Mouse (Mus musculus) limb, embryonic 14.5 days (tissue): ENCODE results near the gene Klhl33. TPM values are rescaled to one million over a fixed set of nuclear protein-coding genes. Genes with fewer than 3 reads are reported as not detected.
A peak's percentile ranks its signal among the peaks of the same experiment; 100 is the strongest.

Experiments used
- ATAC-seq: fragments of 200-750 bp; cut with Nextera tagmentation; 2 replicates; pipeline ENCODE4 v1.8.0; 2017; ENCODE audit warnings: low read depth, moderate number of reproducible peaks, moderate TSS enrichment; ENCODE audit not compliant: low FRiP score
- DNase-seq: peaks from one replicate; pipeline ENCODE4 v3.0.0-alpha.2; 2015; ENCODE audit warnings: low spot score
- H3K27ac ChIP-seq: fragments of 300-500 bp; sonication (generic); replicated peaks from 2 replicates; pipeline ENCODE4 v1.5.1; 2014; ENCODE audit warnings: low read depth, mild to moderate bottlenecking, low read length, moderate library complexity, mixed read lengths
- H3K27me3 ChIP-seq: fragments of 300-500 bp; sonication (generic); 2 replicates; pipeline ENCODE4 v1.6.1; 2014; ENCODE audit warnings: low read length, mixed read lengths; ENCODE audit not compliant: control insufficient read depth, insufficient read depth
- H3K36me3 ChIP-seq: fragments of 300-500 bp; sonication (generic); 2 replicates; pipeline ENCODE4 v1.6.1; 2014; ENCODE audit warnings: mild to moderate bottlenecking, low read length, moderate library complexity, mixed read lengths; ENCODE audit not compliant: control insufficient read depth, insufficient read depth
- H3K4me1 ChIP-seq: fragments of 300-500 bp; sonication (generic); 2 replicates; pipeline ENCODE4 v1.6.1; 2014; ENCODE audit warnings: antibody characterized with exemption, low read length, mixed read lengths; ENCODE audit not compliant: control insufficient read depth, insufficient read depth
- H3K4me2 ChIP-seq: fragments of 300-500 bp; sonication (generic); replicated peaks from 2 replicates; pipeline ENCODE4 v1.6.1; 2014; ENCODE audit warnings: low read depth, mild to moderate bottlenecking, low read length, moderate library complexity; ENCODE audit not compliant: severe bottlenecking
- H3K4me3 ChIP-seq: fragments of 300-500 bp; sonication (generic); replicated peaks from 2 replicates; pipeline ENCODE4 v1.5.1; 2014; ENCODE audit warnings: low read length
- H3K9ac ChIP-seq: fragments of 300-500 bp; sonication (generic); 2 replicates; pipeline ENCODE4 v1.6.1; 2014; ENCODE audit warnings: mild to moderate bottlenecking, low read depth, low read length, moderate library complexity; ENCODE audit not compliant: severe bottlenecking
- H3K9me3 ChIP-seq: fragments of 300-500 bp; sonication (generic); 2 replicates; pipeline ENCODE4 v1.6.1; 2016; ENCODE audit warnings: low read length; ENCODE audit not compliant: control insufficient read depth
- POLR2A ChIP-seq: fragments of 200-500 bp; IDR thresholded peaks from 2 replicates; pipeline ENCODE4 v1.8.0; 2012; ENCODE audit warnings: inconsistent platforms, mild to moderate bottlenecking, moderate library complexity, borderline replicate concordance; ENCODE audit not compliant: insufficient read depth, insufficient read length; ENCODE audit errors: extremely low read depth
- WGBS: fragments of 180-500 bp; shearing (Covaris S2); extraction: QIAGEN DNeasy Blood & Tissue Kit; methylation state at CpG from one replicate; pipeline ENCODE4 v1.1.7; 2014; 5-methylcytosine and 5-hydroxymethylcytosine counted together
- polyA plus RNA-seq, 2 experiments: library from polyadenylated mRNA; depleted of rRNA in 1 of 2; stranded (reverse) in 1 of 2; unstranded in 1 of 2; fragments of >200 nt; fragmentation: Nextera tagmentation in 1 of 2; extraction: Ambion mirVana in 1 of 2; gene quantifications; 2 replicates each; pipeline versions ENCODE4 v1.2.1 to v1.2.3; 2012 to 2014

The Klhl33 gene
- polyA plus RNA-seq, 2 experiments = 0.08 to 0.28 TPM

DNA sequence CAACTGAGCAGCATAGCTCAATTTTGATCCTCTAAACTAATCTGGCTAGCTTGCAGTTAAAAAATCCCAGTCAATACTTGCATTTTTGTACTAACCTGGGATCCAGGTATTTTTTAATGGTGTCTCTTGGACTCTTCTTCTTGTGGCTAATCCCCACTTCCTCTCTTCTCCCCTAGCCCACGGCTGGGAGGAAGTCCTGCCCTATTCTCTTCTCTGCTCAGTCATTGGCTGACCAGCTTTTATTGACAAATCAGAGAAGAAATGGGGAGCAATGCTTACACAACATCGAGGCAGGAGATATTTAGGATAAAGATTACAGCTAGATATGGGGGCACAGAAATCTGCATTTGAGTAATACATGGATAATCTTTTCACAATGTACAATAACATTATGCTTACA, 41.6 kb upstream of the Klhl33 start:
- ATAC-seq (no peak), DNase-seq (no peak)
- no peaks in the 10 kb centered on the region for H3K9me3 ChIP-seq
- H3K4me1 ChIP-seq = no peaks in the 10 kb centered on the region
- H3K36me3 ChIP-seq = no peaks in the 10 kb centered on the region
- H3K4me3 ChIP-seq = no peak overlapping the region
- no peak for TF ChIP-seq POLR2A
- no peak overlapping the region for H3K4me2 ChIP-seq
- no peaks in the 10 kb centered on the region for H3K27me3 ChIP-seq
- H3K27ac ChIP-seq = no peak overlapping the region
- WGBS = 41% methylated on average over 2 of the region's 2 CpGs
- no peak overlapping the region for H3K9ac ChIP-seq

DNA sequence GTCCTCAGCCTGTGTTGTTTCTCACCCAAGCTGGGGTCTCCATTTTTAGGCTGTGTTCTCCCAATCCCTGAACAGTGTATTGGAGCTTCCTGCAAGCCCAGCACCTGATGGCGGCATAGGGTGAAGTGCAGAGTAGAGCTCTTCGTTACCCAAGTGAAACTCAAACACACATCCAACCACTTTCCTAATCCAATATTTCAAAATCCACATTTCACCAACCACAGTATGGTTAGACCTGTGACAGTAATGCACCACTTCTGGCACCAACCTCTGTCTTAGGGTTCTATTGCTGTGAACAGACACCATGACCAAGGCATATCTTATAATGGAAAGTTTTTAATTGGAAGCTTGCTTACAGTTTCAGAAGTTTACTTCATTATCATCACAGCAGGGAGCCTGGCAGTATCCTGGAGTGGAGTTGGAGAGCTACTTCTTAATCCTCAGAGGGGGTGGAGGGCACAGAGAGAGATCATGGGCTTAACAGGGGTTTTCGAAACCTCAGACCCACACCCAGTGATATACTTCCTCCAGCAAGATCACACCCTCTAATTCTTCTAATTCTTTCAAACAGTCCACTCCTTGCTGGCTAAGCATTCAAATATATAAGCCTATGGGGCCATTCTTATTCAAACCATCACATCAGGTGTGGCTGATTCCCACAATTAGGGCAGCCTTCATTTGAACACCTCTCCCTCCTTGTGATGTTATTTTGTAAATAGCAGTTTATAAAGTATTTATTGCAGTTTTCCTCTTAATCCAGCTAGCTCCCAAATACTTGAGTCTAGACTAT, 41.0 kb upstream of the Klhl33 start:
- no peak for DNase-seq
- Histone ChIP-seq H3K36me3 (no peaks in the 10 kb centered on the region), H3K4me3 (no peak overlapping the region), H3K27ac (no peak overlapping the region), H3K4me2 (no peak overlapping the region), H3K9me3 (no peaks in the 10 kb centered on the region), H3K9ac (no peak overlapping the region), H3K27me3 (no peaks in the 10 kb centered on the region), H3K4me1 (no peaks in the 10 kb centered on the region)
- ATAC-seq = no peak
- TF ChIP-seq POLR2A = no peak
- 81% methylated on average over 3 of the region's 3 CpGs for WGBS

DNA sequence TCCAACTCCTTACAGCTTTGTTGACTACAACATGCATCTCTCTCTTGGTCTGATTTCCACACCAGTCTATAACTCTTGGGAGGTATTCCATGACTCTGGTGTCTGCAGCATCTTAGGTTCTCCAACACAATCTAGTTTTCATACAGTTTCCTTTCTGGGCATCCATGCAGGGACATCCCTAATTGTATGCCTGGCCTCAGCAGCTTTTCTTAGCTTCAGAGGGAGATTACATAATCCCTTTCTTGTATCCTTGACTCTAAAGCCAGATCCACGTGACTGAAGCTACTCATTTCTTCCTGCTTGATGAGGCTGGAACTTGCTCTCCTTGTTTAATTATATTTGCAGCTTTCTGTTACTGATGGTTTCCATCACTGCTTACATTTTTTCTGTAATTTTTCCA, 39.3 kb upstream of the Klhl33 start:
- WGBS = 68% methylated on average over 1 of the region's 1 CpGs
- H3K9ac ChIP-seq = no peak overlapping the region
- no peaks in the 10 kb centered on the region for H3K9me3 ChIP-seq
- ATAC-seq (no peak), DNase-seq (no peak)
- H3K27me3 ChIP-seq = no peaks in the 10 kb centered on the region
- H3K4me1 ChIP-seq = no peaks in the 10 kb centered on the region
- H3K27ac ChIP-seq = no peak overlapping the region
- no peak for TF ChIP-seq POLR2A
- H3K4me3 ChIP-seq = no peak overlapping the region
- H3K4me2 ChIP-seq = no peak overlapping the region
- H3K36me3 ChIP-seq = no peaks in the 10 kb centered on the region

DNA sequence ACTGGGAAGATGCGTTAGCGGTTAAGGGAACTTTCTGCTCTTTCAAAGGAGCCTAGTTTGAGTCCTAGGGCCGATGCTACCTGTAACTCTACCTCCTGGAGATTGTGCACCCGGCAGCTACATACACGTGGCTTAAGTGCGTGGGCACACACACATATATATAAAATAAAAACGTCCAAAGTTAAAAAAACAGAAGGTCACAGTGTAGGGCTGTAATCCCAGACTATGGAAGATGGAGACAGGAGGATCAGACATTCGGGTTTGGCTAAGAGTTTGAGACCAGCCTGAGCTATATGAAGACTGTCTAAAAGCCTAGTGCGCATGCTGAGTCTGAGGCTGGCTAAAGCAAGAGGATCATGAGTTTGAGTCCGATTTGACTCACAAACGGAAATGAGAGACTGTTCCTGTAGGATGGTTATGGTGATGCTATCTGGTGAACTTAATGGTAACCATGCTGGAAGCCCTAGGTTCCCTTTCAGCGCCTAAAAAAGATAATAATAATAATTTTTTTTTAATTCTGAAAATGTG, 34.2 kb upstream of the Klhl33 start:
- TF ChIP-seq POLR2A = no peak
- H3K4me2 ChIP-seq = peak overlapping the region; percentile 70
- no peaks in the 10 kb centered on the region for H3K27me3 ChIP-seq
- DNase-seq (no peak), ATAC-seq (no peak)
- H3K27ac ChIP-seq = peak overlapping the region; percentile 71
- H3K4me3 ChIP-seq = peak overlapping the region; percentile 98
- 0 out of 2 replicates have a peak, but pooled peaks cover 4% of the 10 kb centered on the region for H3K4me1 ChIP-seq
- WGBS = 14% methylated on average over 12 of the region's 12 CpGs
- peaks cover 30% of the 10 kb centered on the region for H3K36me3 ChIP-seq
- H3K9me3 ChIP-seq = no peaks in the 10 kb centered on the region
- peak overlapping the region; percentile 47 for H3K9ac ChIP-seq

DNA sequence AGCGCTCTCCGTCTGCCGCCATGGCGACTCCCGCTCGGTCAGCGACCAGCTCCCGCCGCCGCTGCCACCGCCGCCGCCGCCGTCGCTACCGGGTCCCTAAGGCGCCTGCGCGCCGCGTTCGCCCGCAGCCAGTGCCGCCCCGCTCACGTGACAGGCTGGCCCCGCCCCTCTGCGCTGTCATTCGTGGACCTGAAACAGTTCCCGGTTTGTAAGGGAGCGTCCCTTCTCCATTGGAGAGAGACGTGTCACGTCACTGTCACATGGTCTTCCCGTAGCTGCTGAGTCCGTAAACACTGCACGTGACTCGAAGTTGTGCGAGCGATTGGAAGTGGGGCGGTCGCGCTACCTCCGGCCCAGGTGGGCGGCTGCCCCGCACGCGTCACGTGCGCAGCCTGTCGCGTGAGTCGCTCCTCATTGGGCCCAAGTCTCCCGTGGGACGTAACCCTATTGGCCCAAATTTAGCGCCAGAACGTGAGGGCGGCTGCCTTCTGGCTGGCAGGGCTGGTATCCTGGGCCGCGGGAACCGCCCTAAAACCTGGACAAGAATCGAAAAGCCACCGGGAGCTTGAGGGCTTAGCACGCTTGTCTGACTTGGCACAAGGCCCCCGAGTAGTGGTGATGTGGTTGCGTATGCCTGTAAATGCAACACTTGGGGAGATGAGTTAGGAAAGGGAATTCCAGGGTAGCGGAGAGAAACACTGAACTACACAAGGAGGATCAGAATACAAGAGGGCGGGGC, 33.6 kb upstream of the Klhl33 start, which contains the start of the genes Pip4p1 and Pnp:
Pip4p1 (minus strand) TSS at position 103 of the 739 bp plus-strand sequence.
Pnp (plus strand) TSS at position 329 of the 739 bp plus-strand sequence.
- Histone ChIP-seq H3K36me3 (peaks cover 36% of the 10 kb centered on the region), H3K4me1 (peaks cover 8% of the 10 kb centered on the region; the same call in 1 of the 2 replicates), H3K9ac (peak within 1 kb of the TSS; percentile 95), H3K27ac (peak within 1 kb of the TSS; percentile 79), H3K4me2 (peak within 1 kb of the TSS; percentile 73), H3K4me3 (peak within 1 kb of the TSS; percentile 98), H3K9me3 (no peaks in the 10 kb centered on the region), H3K27me3 (no peaks in the 10 kb centered on the region)
- 2% methylated on average over 40 of the region's 68 CpGs for WGBS
- ATAC-seq = peak; percentile 100
- peak; percentile 53; the same call in 1 of the 2 replicates for TF ChIP-seq POLR2A
- peak; percentile 98 for DNase-seq
